Mouse (Mus musculus): Measurements from ENCODE around the gene Cplx1. TPM values are rescaled to one million over a fixed set of nuclear protein-coding genes. Genes with fewer than 3 reads are reported as not detected.

Gene Cplx1
- total RNA-seq (2015) (0.34 TPM in 1 of 2 replicates, not detected in the other), total RNA-seq (2017) (not detected in 2 replicates)

GRCm38 (mm10) chr5:108549489-108550206 is at the start of gene Cplx1:
Cplx1 (minus strand) TSS chr5:108550024.
- ATAC-seq (ENCODE audit: poor library complexity, severe bottlenecking) = no peak

GRCm38 (mm10) chr5:108581361-108581891 is 31.6 kb upstream of the Cplx1 start:
- ATAC-seq (ENCODE audit: poor library complexity, severe bottlenecking) = no peak

GRCm38 (mm10) chr5:108573054-108573453 is 23.2 kb upstream of the Cplx1 start:
- ATAC-seq (ENCODE audit: poor library complexity, severe bottlenecking) = no peak

- no peak for ATAC-seq (ENCODE audit: poor library complexity, severe bottlenecking)
Observed at GRCm38 (mm10) chr5:108570991-108571390, 21.2 kb upstream of the Cplx1 start.

GRCm38 (mm10) chr5:108567104-108567503 is 17.3 kb upstream of the Cplx1 start:
- no peak for ATAC-seq (ENCODE audit: poor library complexity, severe bottlenecking)

GRCm38 (mm10) chr5:108566523-108566922 is 16.7 kb upstream of the Cplx1 start:
- ATAC-seq (ENCODE audit: poor library complexity, severe bottlenecking) = peak; percentile 36; the same call in 1 of the 2 replicates

- ATAC-seq (ENCODE audit: poor library complexity, severe bottlenecking) = no peak
Observed at GRCm38 (mm10) chr5:108565381-108565780, 15.6 kb upstream of the Cplx1 start.

- ATAC-seq (ENCODE audit: poor library complexity, severe bottlenecking) = no peak
Observed at GRCm38 (mm10) chr5:108564346-108564745, 14.5 kb upstream of the Cplx1 start.

GRCm38 (mm10) chr5:108562483-108562882 is 12.7 kb upstream of the Cplx1 start:
- no peak for ATAC-seq (ENCODE audit: poor library complexity, severe bottlenecking)

- ATAC-seq (ENCODE audit: poor library complexity, severe bottlenecking) = no peak
Observed at GRCm38 (mm10) chr5:108556986-108557385, 7.2 kb upstream of the Cplx1 start.

GRCm38 (mm10) chr5:108554041-108554440 is 4.2 kb upstream of the Cplx1 start:
- no peak for ATAC-seq (ENCODE audit: poor library complexity, severe bottlenecking)

- ATAC-seq (ENCODE audit: poor library complexity, severe bottlenecking) = no peak
Observed at GRCm38 (mm10) chr5:108550207-108550594, 377 bp upstream of the Cplx1 start.

GRCm38 (mm10) chr5:108549137-108549488 is 711 bp downstream of the Cplx1 start:
- ATAC-seq (ENCODE audit: poor library complexity, severe bottlenecking) = no peak

- no peak for ATAC-seq (ENCODE audit: poor library complexity, severe bottlenecking)
Observed at GRCm38 (mm10) chr5:108547636-108548035, 2.2 kb downstream of the Cplx1 start.

- no peak for ATAC-seq (ENCODE audit: poor library complexity, severe bottlenecking)
Observed at GRCm38 (mm10) chr5:108543516-108544291, 6.1 kb downstream of the Cplx1 start.

GRCm38 (mm10) chr5:108534188-108534587 is 15.6 kb downstream of the Cplx1 start:
- no peak for ATAC-seq (ENCODE audit: poor library complexity, severe bottlenecking)

GRCm38 (mm10) chr5:108522597-108522996 is 27.2 kb downstream of the Cplx1 start:
- ATAC-seq (ENCODE audit: poor library complexity, severe bottlenecking) = no peak

- ATAC-seq (ENCODE audit: poor library complexity, severe bottlenecking) = no peak
Observed at GRCm38 (mm10) chr5:108521896-108522295, 27.9 kb downstream of the Cplx1 start.

- no peak for ATAC-seq (ENCODE audit: poor library complexity, severe bottlenecking)
Observed at GRCm38 (mm10) chr5:108521016-108521415, 28.8 kb downstream of the Cplx1 start.

GRCm38 (mm10) chr5:108520153-108520552 is 29.7 kb downstream of the Cplx1 start:
- peak; percentile 80 for ATAC-seq (ENCODE audit: poor library complexity, severe bottlenecking)

- ATAC-seq (ENCODE audit: poor library complexity, severe bottlenecking) = no peak
Observed at GRCm38 (mm10) chr5:108518951-108519350, 30.9 kb downstream of the Cplx1 start.

Data from megakaryocyte, adult 5-6 weeks (primary cell).